Comparison of ENCODE assay signal across 8 mouse cellular contexts in the genomic region with DNA sequence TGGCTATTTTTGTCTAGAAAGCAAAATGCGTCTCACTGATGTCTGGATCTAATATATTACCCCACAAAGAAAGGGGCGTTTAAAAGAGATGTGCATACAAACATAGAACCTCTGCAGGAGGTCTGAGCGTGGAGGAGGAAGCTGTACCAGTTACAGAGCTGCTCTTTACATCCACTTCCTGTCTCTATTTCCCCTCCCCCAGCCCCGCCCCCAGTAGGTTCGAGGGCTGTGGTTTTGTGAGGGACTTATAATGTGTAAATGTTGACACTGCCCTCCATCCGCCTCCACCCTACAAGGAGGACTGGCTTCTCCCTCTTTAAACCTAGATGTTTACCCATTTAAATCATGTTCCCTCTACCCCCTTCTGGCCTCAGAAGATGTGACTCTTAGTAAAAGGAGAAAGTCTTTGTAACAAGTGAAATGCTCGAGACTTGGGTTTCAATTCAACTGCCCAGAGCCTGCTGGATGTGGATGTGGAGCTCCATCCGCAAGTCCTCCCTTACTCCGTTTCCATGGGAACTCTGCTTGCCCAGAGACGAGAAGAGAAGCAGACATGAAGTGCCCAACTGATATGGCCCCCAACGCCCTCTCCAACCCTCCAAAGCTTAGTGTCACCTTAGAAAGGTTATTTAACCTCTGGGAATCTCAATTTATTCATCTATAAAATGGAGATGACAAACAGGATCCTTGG. TPM values are rescaled to one million over a fixed set of nuclear protein-coding genes. Genes with fewer than 3 reads are reported as not detected.
A peak's percentile ranks its signal among the peaks of the same experiment; 100 is the strongest.
DNase-seq lines count a peak whose midpoint lies in the region; ATAC-seq and TF ChIP-seq lines count a peak whose summit lies in the region.

No protein-coding gene starts in this region.

- 64% methylated on average over 11 of the region's 11 CpGs for WGBS in hindbrain, embryonic 13.5 days
- WGBS in hindbrain, embryonic 10.5 days, result 79% methylated on average over 11 of the region's 11 CpGs
- WGBS in lung, postnatal 0 days, result 31% methylated on average over 11 of the region's 11 CpGs
- WGBS in stomach, embryonic 15.5 days, result 49% methylated on average over 11 of the region's 11 CpGs

- no peak overlapping the region for H3K4me2 ChIP-seq in hindbrain, embryonic 13.5 days
- H3K4me2 ChIP-seq in lung, postnatal 0 days (replicated peaks; ENCODE audit: low read depth, low read length), result peak overlapping the region; percentile 17; the same call in 1 of the 2 replicates
- H3K4me2 ChIP-seq in stomach, embryonic 15.5 days, result 0 out of 2 replicates have a peak overlapping the region, but pooled peaks have one; percentile 3

- no peak for TF ChIP-seq CTCF in bone marrow macrophage, adult 2 months (IDR thresholded peaks at IDR 0.05; ENCODE audit: low read depth, low read length)
- TF ChIP-seq CTCF in lung, postnatal 0 days (IDR thresholded peaks at IDR 0.05), result no peak

- TF ChIP-seq EP300 in lung, postnatal 0 days (IDR thresholded peaks at IDR 0.05), result no peak

- no peak for TF ChIP-seq POLR2A in bone marrow macrophage, adult 2 months (IDR thresholded peaks at IDR 0.05; ENCODE audit: borderline replicate concordance, low read depth, low read length)

- ATAC-seq in hindbrain, embryonic 13.5 days (ENCODE audit: low FRiP score), result no peak
- peak; percentile 76 for ATAC-seq in lung, postnatal 0 days
- ATAC-seq in stomach, embryonic 15.5 days (ENCODE audit: insufficient read depth, low FRiP score, low read depth), result peak; percentile 73

- intact Hi-C loops in left cerebral cortex, postnatal 36 days (cut with DNase I), result loop anchor here (5.0 kb wide), 1 partner anchor 43 kb away; the partner anchor contains the start of gene Slc38a1

- DNase-seq in hindbrain, embryonic 10.5 days (ENCODE audit: low spot score), result no peak
- peak; percentile 59 for DNase-seq in lung, postnatal 0 days (ENCODE audit: low spot score)
- DNase-seq in left cerebral cortex, postnatal 36 days (ENCODE audit: low spot score in 2 of 2), result no peak
- DNase-seq in layer of hippocampus, postnatal 14 days (ENCODE audit: low spot score in 2 of 2), result no peak
- DNase-seq in frontal cortex, postnatal 25 days (ENCODE audit: low spot score in 2 of 2), result no peak

- H3K4me1 ChIP-seq in hindbrain, embryonic 13.5 days (replicated peaks), result peaks cover 47% of the 10 kb centered on the region
- peaks cover 35% of the 10 kb centered on the region for H3K4me1 ChIP-seq in hindbrain, embryonic 10.5 days (replicated peaks)
- H3K4me1 ChIP-seq in bone marrow macrophage, adult 2 months (ENCODE audit: control insufficient read depth, insufficient read depth, low read length), result peaks cover 31% of the 10 kb centered on the region
- H3K4me1 ChIP-seq in lung, postnatal 0 days (ENCODE audit: insufficient read depth, low read depth, low read length), result no peaks in the 10 kb centered on the region; the same call in 1 of the 2 replicates
- peaks cover 9% of the 10 kb centered on the region; the same call in 1 of the 2 replicates for H3K4me1 ChIP-seq in stomach, embryonic 15.5 days

- H3K27ac ChIP-seq in hindbrain, embryonic 13.5 days, result peak overlapping the region; percentile 23; the same call in 1 of the 2 replicates
- no peak overlapping the region for H3K27ac ChIP-seq in hindbrain, embryonic 10.5 days
- peak overlapping the region; percentile 26 for H3K27ac ChIP-seq in bone marrow macrophage, adult 2 months (ENCODE audit: insufficient read depth, low read depth, low read length)
- H3K27ac ChIP-seq in lung, postnatal 0 days (ENCODE audit: low read length), result no peak overlapping the region
- 0 out of 2 replicates have a peak overlapping the region, but pooled peaks have one; percentile 51 for H3K27ac ChIP-seq in stomach, embryonic 15.5 days

- H3K36me3 ChIP-seq in hindbrain, embryonic 13.5 days, result peaks cover 50% of the 10 kb centered on the region
- peaks cover 91% of the 10 kb centered on the region for H3K36me3 ChIP-seq in hindbrain, embryonic 10.5 days
- H3K36me3 ChIP-seq in lung, postnatal 0 days (ENCODE audit: insufficient read depth, low read length), result no peaks in the 10 kb centered on the region
- no peaks in the 10 kb centered on the region for H3K36me3 ChIP-seq in stomach, embryonic 15.5 days

- H3K4me3 ChIP-seq in hindbrain, embryonic 13.5 days, result no peak overlapping the region
- no peak overlapping the region for H3K4me3 ChIP-seq in hindbrain, embryonic 10.5 days
- no peak overlapping the region for H3K4me3 ChIP-seq in bone marrow macrophage, adult 2 months (ENCODE audit: insufficient read depth, low read length)
- no peak overlapping the region for H3K4me3 ChIP-seq in lung, postnatal 0 days (ENCODE audit: low read depth, low read length)
- no peak overlapping the region for H3K4me3 ChIP-seq in stomach, embryonic 15.5 days (replicated peaks)

- no peak overlapping the region for H3K9ac ChIP-seq in hindbrain, embryonic 13.5 days
- no peak overlapping the region for H3K9ac ChIP-seq in lung, postnatal 0 days (replicated peaks; ENCODE audit: low read depth)
- no peak overlapping the region for H3K9ac ChIP-seq in stomach, embryonic 15.5 days

- no peaks in the 10 kb centered on the region for H3K9me3 ChIP-seq in hindbrain, embryonic 13.5 days
- no peaks in the 10 kb centered on the region for H3K9me3 ChIP-seq in hindbrain, embryonic 10.5 days
- no peaks in the 10 kb centered on the region for H3K9me3 ChIP-seq in lung, postnatal 0 days (ENCODE audit: low read length)
- no peaks in the 10 kb centered on the region for H3K9me3 ChIP-seq in stomach, embryonic 15.5 days

- H3K27me3 ChIP-seq in hindbrain, embryonic 13.5 days, result no peaks in the 10 kb centered on the region
- no peaks in the 10 kb centered on the region for H3K27me3 ChIP-seq in hindbrain, embryonic 10.5 days (ENCODE audit: insufficient read depth, poor library complexity, severe bottlenecking)
- no peaks in the 10 kb centered on the region for H3K27me3 ChIP-seq in lung, postnatal 0 days (replicated peaks; ENCODE audit: insufficient read depth, low read length)
- H3K27me3 ChIP-seq in stomach, embryonic 15.5 days (replicated peaks), result no peaks in the 10 kb centered on the region

RNA-seq across cellular contexts. Expression of gene Slc38a1, which starts 43.7 kb away (rescaled TPM):
- polyA plus RNA-seq in hindbrain, embryonic 13.5 days (2015; fragmentation: Nextera tagmentation; extraction: Ambion mirVana), result 154 and 158 TPM in 2 replicates
- 109 and 113 TPM in 2 replicates for polyA plus RNA-seq in hindbrain, embryonic 10.5 days (2016; fragmentation: Nextera tagmentation; extraction: Ambion mirVana)
- 26.2 and 31.5 TPM in 2 replicates for polyA plus RNA-seq in bone marrow macrophage, adult 2 months (2012; ENCODE audit: insufficient read depth, insufficient read length, missing spikeins)
- 13.5 and 14.5 TPM in 2 replicates for polyA plus RNA-seq in lung, postnatal 0 days (2015; fragmentation: Nextera tagmentation; extraction: Ambion mirVana)
- polyA plus RNA-seq in stomach, embryonic 15.5 days (2015; fragmentation: Nextera tagmentation; extraction: Ambion mirVana), result 70.6 and 78.7 TPM in 2 replicates
- total RNA-seq in left cerebral cortex, postnatal 36 days (2021), result 100 to 1,000 TPM; 103 TPM
- total RNA-seq in layer of hippocampus, postnatal 14 days (2021), result 10 to 100 TPM; 78.7 to 80.0 TPM

Comparison
In these comparisons a context has a peak if more than half of its experiments do, and no peak if none do; other contexts are left out.
1. H3K27ac ChIP-seq: peak in hindbrain, embryonic 13.5 days (single experiment), bone marrow macrophage, adult 2 months (single experiment) and stomach, embryonic 15.5 days (single experiment); none in hindbrain, embryonic 10.5 days (single experiment) and lung, postnatal 0 days (single experiment).